Mouse (Mus musculus): ENCODE results near the gene Cacna1d.

Cacna1d gene

DNA sequence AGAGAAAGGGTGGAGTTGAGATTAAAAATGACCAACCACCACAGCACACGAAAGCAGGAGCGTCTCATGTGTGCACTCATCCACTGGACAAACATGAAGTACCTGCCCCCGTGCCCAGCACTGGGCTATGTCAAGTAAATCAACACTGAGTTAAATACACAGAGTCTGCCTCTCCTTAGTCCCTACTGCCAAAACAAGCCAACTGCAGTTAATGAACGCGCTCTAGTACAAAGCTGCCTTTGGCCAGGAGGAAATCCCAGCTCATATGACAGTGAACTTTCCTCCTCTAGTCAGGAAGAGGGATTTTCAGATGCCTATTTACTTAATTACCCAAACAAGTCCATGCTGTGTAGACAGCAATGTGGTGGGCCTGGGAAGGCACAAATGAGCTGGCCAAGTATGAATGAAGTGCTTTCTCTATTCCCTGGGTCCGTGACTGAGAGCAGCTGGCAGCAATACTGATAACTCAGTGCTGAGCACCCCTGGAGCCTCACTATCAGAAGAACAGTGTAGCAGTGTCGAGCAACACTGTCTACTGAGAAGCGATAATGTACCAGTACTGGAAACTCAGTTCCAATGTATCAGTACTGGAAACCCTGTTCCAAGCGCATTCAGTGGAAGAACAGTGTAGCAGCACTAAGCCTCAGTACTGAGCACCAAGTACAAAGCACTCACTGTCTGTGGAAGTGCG, 229.5 kb downstream of the Cacna1d start:
- no peak for DNase-seq (ENCODE audit: low read depth)

DNA sequence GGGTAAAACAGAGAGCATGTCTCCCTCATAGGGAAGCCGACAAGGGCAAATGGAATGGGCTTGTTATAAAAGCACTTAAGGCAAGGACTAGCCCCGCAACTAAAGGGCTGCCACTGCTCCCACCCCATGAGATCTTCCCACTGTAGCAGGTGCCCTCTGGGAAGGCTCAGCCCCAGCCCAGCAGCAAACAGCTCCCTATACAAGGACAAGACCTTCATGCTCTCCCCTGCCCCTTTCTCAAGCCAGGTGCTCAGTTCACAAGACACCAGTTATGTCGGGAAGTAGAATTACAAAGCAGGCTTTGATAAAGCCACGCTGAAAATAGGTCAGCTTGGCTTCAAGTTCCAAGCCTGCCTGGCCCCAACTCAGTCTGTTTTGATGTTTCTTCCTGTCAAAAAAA, 233.6 kb downstream of the Cacna1d start:
- no peak for DNase-seq (ENCODE audit: low read depth)

DNA sequence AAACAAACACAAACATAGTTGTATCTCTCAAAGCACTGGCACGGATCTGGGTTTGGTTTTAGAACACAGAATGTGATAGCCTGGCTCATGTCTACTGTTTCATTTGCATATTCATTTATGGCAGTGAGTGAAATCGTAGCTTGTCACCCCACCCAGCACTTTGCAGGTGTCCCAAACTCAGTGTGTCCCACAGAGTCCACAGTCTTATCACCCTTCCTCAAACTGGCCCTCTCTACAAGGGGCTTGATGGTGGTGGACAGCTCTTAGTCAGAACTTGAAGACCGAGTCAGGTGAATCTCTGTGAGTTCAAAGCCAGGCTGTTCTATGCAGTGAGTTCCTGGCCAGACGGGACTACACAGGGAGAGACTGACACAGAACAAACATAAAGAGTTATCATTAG, 234.8 kb downstream of the Cacna1d start:
- no peak for DNase-seq (ENCODE audit: low read depth)

DNA sequence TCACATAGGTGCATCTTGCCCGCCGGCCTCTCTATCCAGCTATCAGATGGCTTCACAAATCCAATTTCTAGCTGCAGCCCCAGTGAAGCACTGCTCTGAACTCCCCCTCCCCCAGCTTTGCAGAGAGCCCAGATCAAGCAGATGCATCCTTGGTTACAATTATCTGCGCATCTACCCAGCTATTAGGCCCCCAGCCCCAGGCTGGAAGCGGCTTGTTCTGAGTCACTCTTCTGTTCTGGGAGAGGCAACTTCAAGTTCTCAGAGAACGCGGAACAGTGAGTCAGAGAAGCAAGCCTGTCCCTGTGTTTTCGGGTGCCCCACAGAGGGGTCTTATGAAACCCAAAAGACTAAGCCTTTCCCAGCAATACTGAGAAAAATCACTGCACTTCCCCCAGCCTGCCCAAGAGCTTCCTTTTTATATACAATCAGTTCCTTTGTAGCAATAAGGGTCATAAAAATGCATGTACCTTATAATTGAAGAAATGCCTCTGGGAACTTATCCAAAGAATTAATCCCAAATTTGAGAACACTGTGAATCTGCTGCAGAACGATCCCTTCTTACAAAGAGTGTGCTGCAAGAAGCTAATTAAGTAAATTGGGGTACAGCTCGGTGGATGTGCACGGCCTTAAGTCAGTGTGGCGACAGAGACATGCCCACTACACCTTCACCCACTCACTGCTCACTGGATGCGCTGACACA, 235.4 kb downstream of the Cacna1d start:
- no peak for DNase-seq (ENCODE audit: low read depth)

DNA sequence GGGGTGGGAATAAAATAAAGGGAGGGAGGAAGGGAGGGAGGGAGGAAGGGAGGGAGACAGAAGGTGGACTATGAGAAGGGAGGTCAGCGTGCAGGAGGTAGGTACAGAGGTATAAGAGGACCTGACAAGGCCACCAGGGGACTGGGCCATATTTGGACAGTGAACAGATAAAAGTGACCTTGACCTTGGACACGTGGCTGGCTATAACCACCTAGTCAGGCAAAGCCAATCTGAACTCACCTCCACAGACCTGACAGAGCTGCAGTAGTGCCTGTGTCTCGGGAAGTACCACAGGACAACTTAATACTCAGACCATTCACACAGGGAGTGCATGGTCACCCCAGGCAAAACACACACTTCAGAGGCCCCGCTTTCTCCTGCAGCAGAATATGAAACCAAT, 236.5 kb downstream of the Cacna1d start:
- DNase-seq (ENCODE audit: low read depth) = no peak

DNA sequence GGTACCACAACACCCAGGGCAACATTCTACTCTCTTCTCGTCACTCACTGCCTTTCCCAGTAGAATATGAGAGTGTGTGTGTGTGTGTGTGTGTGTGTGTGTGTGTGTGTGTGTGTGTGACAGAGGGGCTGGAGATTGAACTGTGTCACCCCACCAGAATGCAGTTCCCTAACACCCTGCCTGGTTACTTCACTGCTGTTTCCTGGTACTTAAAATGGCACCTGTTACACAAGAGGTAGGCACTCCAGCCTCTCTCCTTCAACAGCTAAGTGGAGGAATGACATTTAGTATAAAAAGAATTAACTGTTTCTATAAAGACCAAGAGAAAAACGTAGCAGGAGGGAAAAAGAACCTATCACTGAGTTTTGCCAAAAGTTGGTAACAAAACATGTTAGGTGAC, 238.4 kb downstream of the Cacna1d start:
- no peak for DNase-seq (ENCODE audit: low read depth)

DNA sequence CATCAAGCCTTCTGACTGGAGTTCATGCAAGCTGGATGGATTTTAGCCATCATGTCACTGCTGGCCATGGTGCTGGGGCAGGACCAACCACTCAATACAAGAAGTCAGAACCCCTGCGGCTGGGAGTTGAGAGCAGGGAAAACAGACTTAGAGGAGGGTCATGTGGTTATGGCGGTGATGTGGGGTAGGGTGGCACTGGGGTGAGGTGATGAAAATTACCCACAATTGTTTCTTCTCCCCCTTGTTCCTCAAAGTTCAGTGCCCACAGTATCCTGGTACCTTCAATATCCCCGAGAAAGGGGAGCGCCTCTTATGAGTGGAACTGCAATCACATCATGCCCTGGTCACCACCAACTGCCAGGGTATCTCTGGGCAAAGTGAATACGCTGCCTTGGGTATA, 239.9 kb downstream of the Cacna1d start:
- DNase-seq (ENCODE audit: low read depth) = no peak

DNA sequence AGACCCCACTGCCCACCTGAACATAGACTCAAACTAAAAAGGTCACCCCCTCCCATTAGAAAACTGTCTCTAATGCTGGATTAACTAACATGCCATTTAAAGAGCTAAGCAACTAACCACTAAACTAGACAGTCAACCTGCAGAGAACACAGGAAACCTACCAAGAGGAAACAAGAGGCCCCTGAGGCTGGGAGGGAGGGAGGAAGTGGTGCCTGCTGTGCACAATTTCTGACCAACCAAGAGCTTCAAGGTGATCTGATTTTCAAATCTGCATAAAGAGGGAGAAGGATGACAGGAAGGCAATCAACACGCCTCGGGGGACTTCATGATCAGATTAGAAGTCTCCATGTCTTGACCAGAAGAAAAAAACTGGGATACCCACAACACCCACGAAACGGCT, 241.7 kb downstream of the Cacna1d start:
- peak; percentile 71 for DNase-seq (ENCODE audit: low read depth)

DNA sequence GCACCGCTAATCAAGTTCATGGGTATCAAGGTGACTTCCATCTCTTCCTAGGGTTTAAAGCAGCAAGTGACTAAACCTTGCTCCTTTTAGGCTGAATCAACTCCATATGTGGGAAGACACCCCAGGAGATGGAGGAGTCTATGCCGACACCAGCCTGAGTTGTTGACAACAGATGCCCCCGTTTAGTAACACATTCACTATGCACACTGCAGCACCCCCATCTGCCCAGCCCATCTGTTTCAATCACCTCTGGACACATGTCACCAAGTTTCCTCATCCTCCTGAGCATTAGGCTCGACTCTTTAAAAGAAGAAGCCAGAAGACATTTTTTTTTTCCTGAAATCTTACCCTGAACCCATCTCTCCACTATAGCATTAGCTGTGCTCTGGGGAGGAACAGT, 242.4 kb downstream of the Cacna1d start:
- DNase-seq (ENCODE audit: low read depth) = no peak

DNA sequence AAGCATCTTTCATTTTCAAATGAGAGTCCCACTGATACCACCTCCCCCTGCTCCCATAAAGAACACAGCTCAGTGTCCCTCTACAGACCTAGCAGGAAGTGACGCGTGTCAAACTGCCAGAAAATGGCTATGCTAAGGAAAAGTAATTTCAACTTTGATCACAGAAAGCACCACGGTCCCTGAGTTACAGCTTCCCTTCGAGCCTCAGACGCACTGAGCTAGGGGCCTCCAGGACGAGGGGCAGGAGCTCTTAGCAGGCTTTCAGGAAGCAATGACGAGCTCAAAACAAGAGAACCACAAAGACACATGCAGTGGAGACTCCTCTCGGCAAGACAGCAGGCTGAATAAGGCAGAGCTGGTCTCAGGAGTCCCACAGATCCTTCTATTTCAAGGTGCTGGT, 243.1 kb downstream of the Cacna1d start:
- DNase-seq (ENCODE audit: low read depth) = peak; percentile 62

DNA sequence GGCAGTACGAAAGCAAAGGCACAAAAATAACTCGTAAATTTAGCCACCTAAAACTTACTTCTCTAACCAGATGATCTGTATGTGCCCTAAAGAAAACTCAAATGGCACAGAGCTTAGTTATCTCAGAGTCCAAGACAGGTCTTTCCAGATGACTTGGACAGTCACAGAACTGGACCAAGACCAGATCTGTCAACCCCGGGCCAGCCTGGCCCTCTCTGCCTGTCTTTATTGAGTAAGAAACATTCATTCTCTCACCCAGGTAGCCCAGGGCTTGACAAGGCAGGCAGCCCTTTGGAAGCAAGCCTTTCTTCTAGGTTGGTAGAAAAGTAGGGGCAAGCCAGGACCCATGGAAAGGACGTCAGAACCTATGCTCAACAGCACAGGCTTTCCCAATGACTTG, 243.6 kb downstream of the Cacna1d start:
- no peak for DNase-seq (ENCODE audit: low read depth)

DNA sequence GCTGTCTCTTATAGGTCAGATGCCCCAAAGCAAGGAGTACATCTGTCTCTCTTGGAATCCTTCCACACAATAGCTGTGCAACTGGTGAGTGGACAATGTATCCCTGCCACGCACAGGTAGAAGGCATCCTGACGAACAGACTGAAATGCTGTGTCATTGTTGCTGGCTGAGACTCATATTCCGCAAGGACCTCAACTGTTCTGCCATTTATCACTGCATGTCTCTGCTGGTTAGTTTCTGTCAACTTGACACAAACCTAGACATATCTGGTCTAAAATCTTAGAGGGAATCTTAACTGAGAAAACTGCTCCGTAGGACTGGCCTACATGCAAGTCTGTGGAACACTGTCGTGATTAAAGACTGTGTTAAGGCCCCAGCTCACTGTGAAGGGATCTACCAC, 246.5 kb downstream of the Cacna1d start:
- no peak for DNase-seq (ENCODE audit: low read depth)

DNA sequence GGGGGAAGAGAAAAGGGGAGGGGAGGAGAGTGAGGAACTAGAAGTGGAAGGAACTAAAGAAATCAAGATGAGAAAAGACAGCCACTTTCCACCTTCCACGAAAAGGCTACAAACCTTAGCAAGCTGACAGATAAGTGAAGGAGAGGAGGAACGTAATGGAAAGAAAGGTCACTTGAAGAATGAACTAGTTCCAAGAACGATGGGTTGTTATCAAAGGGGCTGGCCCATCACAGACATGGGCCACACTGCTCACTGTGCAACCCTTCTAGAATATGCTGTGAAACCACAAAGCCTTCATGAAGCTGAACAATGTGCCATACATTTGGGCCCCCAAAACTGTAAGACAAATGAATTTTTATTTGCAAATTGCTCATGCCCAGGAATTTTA, 248.4 kb downstream of the Cacna1d start:
- no peak for DNase-seq (ENCODE audit: low read depth)

DNA sequence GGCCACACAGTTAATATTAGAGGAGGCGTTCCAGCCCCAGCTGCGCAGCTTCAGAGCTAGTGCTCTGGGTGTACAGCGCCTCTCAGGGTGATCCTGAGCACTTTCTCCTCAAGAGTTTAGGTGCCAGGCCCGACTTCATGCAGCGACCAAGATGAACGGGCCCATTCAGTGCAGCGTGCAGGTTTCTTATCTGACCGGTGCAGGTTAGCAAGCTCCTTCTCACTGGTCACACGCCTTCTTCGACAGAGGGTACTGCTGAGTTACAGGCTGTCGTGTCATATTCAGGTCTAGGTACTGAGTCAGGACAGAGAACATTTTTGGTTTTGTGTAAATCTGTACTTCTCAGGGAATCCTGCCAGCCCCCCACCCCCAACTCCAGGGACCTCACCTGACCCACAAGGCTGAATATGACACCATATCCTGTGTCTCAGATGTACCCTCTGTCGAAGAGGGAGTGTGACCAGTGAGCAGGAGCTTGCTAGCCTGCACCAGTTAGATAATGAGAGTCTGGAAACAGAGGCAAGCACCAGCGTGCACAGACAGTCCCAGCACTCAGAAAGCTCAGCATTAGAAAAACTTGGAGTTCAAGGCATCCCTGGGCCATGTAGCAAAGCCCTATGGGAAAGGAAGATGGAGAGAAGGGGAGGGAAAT, 249.0 kb downstream of the Cacna1d start:
- DNase-seq (ENCODE audit: low read depth) = no peak

DNA sequence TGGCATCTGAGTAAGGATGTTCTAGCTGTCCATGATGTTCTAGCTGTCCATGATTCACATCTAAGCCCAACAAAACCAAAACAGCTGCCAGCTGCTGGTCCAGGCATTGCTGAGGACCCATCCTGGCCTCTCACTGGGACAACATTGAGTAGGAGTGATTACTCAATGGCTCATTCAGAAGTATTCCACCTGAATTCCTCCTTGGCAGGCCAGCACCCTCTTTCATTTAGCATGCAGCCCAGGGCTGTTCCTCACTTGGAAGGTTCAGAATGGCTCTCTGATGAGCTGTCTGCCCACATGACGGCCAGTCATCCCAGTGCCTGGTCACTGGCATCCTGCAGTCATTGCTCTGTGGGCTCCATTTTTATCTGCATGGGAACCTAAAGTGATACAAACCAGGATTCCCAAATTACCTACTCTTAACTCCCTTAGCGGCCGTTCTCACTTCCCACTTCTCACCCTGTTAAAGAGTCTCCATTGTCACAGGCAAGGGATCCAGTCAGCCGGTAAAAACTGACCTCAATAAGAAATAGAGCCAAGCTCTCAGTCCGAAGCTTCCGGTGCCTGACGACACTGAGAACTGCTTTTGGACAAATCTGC, 250.2 kb downstream of the Cacna1d start:
- DNase-seq (ENCODE audit: low read depth) = no peak

DNA sequence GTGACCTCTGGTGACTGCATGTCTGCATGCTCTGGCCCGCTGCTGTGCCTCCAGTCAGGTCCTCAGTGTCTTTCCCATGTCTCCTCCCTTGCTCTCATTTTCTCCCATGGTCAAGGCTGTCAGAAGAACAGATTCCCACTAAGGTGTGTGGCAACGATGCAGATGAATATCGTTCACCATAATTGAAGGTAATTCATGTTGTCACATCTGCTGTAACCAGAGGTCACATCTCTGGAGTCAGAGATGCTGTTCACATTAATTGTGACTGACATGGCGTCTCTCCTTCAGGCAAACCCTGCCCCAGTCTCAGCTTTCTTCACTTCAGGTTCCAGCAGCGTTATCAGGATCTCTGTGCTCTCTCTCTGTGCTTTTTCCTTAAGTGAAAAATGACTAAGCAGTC, 252.4 kb downstream of the Cacna1d start:
- no peak for DNase-seq (ENCODE audit: low read depth)

DNA sequence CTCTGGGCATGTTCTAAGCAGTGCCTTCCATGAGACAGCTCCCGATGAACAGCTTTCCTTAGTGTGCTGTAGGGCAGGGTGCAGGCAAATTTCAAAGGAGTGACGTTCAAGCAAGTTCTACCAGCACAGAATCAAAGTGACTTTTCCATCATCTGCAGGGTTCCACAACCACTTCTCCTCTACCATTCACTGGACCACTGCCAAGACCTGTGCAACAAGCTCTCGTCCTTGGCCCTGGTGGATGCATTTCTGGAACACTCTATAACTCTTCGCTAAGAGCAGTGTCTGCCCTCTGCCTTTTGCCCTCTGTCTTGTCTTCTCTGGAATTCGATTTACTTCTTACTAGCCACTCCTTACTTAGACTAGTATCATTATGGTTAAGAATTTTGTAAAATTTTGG, 266.1 kb downstream of the Cacna1d start:
- DNase-seq (ENCODE audit: low read depth) = no peak

DNA sequence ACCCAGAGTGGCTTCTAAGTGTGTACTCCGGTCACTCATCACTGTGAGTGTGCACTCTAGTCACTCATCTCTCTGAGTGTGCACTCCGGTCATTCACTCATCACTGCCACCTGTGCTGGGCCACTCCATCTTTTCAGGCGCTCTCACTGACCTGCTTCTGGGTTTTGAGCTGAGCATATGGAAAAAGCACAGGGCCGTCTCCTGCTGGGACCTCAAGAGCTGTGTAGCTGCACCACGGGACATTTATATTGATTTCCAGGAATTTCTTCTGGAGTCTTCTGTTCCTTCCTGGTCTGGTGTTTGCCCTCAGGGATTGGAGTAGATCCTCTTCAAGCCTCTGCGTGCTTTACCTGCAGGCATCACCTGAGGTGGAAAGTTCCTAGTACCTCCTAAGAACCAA, 269.2 kb downstream of the Cacna1d start:
- DNase-seq (ENCODE audit: low read depth) = no peak

DNA sequence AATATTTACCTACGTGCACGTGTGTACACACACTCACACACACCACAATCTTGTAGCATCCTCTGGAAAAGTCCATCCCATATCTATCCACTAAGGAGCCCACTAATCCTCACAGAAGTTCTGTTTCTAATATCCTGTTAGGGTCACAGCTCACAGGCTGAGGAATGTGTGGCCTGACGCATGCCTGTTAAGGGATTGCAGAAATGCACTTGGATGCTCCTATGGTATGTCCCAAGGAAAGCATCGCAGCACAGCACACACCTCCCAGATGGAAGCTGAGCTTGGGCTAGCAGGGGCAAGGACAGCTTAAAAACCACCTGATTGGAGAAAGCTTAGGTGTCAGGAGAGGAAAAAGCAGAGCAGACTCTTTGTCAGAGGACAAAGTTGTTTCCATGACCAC, 271.4 kb downstream of the Cacna1d start:
- DNase-seq (ENCODE audit: low read depth) = no peak

DNA sequence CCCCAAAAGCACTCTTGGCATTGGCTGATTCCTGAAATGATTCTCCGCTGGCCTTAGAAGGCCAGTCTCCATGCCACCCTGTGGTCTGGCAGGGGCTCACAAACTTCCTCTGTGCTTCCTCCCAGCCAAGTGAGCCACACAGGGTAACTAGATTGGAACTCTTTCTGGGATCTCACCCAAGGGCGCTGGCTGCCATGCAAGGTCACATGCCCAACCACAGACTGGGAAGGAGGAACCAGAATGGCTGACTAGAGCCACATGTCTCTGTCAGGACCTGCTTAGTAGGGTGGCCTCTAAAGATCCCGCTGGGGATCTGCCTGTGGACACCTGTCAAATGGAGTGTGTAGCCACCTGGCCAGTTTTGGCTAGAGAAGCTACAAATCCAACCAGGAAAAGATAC, 273.1 kb downstream of the Cacna1d start:
- DNase-seq (ENCODE audit: low read depth) = no peak

DNA sequence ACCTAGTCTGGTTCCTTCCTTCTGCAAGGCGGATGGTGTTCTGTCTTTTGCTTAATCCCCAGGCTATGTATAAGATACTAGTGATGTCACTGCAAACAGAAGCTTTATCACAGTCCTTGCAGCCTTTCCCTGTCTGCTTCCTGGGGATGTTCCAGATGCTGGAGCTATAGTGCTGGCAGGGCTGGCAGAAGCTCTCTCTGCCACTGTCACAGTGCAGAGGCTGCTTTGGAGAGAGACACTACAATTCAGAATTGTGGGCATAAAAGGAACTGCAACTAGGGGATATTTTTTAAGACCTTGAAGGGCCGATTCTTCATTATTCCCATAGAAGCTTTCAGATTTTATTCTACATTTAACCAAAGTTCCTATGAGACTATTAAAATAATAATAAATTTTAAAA, 274.1 kb downstream of the Cacna1d start:
- DNase-seq (ENCODE audit: low read depth) = no peak

DNA sequence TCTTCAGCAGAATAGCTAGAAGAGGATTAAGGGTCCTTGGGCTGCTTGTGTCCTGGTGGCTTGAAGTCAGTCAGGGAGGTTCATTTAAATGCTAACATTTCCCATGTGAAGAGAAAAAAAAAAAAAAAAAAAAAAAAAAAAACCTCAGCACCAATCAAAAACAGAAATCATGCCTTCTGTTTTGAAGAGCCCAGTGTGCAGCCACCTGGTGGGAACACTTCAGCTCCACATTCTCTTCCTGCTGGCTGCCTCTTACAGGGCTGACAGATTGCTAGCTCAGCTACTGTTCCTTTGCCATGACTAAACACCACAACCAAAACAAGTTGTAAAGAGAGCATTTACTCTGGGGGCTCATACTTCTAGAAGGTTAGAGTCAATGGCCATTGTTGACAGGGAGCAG, 283.1 kb downstream of the Cacna1d start:
- no peak for DNase-seq (ENCODE audit: low read depth)

DNA sequence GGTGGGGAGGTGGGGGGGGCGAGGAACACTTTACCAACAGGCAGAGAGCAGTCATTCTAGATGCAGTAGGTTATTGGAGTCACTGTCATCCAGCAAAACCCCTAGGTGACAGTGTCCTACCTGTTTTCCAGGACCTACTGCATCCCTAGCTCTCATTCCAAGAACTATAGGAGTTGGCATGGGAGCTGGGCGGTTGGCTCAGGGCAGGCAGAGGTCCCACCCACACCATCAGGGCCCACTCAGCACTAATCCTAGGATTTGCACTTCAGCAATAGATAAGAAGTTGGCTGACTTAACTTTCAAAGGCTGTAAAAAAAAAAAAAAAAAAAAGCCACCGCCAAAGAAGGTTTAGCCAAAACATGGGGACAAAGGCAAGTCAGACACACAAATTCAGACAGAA, 285.4 kb downstream of the Cacna1d start:
- DNase-seq (ENCODE audit: low read depth) = no peak
